Mouse (Mus musculus) urinary bladder, adult 2 months (tissue): ENCODE data around the gene Nsf. TPM values are rescaled to one million over a fixed set of nuclear protein-coding genes. Genes with fewer than 3 reads are reported as not detected.

Source experiments
- DNase-seq: peaks from one replicate; pipeline ENCODE4 v3.0.0; 2022; ENCODE audit warnings: low spot score
- polyA plus RNA-seq: library from polyadenylated mRNA; depleted of rRNA; stranded (reverse); fragments of >200 nt; gene quantifications from 2 replicates; pipeline ENCODE4 v1.2.3, GENCODE M21; 2012; rRNA removed

Nsf gene
- polyA plus RNA-seq, 1 experiment, result 30.2 TPM

DNA sequence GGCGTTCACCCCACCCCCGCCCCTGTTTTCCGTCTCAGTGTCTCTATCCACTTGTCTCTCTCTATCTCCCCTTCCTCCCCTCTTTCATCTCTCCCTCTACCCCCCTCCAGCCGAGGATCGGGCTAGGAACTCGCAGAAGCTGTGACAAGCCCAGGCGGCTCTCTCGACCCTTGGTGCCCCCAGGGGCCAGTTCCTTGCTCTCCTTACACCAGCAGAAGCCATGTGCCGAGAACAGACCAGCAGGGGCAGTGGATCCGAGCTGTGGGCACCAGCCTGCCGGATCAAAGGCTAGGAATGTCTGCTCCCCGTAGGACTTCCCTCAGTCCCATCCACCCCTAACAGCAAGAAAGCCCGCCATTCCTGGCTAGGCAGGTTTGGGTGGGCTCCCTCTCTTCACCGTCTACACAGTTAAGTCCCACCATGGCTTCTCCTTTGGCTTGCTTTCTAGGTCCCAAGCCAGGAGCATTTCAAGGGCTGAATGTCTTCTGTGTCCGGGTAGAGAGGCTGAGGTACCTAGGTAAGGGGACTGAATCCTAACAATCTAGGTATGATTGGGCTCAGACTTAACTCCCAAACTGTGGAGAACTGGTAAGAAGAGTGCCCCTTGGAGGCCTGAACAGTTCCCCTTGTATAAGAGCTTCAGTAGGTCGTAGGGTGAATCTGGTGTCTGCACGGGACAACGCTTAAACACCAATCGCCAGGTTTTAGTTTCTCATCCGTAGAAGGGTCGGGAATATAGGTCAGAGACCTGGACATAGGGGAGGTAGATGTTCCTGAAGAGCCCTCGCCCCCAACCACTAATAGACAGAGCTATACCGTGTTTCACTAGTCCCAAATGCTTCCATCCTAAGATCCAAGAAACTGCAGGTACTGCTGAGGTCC is 181.1 kb downstream of the Nsf start:
- no peak for DNase-seq

Other genes starting within 250 kb of the Nsf start
- 0.07 and 0.08 TPM in 2 replicates for gene Wnt9b, start 204.2 kb downstream of the Nsf start, polyA plus RNA-seq
- gene Wnt3, start 179.9 kb downstream of the Nsf start, polyA plus RNA-seq, result not detected in 2 replicates
- gene Arf2, start 12.7 kb upstream of the Nsf start, polyA plus RNA-seq, result 43.7 and 53.1 TPM in 2 replicates
- 0.04 and 0.08 TPM in 2 replicates for gene Crhr1, start 178.8 kb upstream of the Nsf start, polyA plus RNA-seq
- gene Sppl2c, start 232.3 kb upstream of the Nsf start, polyA plus RNA-seq, result not detected in 2 replicates